Mouse (Mus musculus) kidney, adult 9 months (tissue): ENCODE measurements around the gene Gabrb3.

Experiments
- DNase-seq: peaks from one replicate; pipeline ENCODE4 v3.0.0; 2022

Gene Gabrb3

DNA sequence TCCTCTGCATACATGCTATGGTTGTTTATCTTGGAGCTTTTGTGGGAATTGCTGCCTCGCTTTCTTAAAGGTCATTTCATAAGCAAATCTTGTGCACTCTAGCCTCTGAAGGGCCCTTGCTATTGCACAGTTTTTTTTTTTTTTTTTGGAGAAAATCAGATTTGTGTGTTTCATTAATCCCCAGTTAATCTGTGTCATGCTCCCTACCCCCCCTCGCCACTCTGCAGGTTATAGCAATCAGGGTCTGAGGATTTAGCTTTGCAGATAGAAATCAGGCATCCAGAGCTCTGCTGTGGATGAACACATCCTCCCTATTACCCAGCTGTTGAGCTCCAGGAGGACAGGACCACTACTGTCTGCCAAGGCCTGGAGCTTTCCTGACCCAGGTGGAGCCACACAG lies at the start of gene Gabrb3:
Gene Gabrb3 (plus strand): TSS at position 301 of the 400 bp plus-strand sequence.
- no peak for DNase-seq

GRCm38 (mm10) chr7:57384112-57384511 lies 35.4 kb upstream of the Gabrb3 start:
- DNase-seq: peak; percentile 54

DNA sequence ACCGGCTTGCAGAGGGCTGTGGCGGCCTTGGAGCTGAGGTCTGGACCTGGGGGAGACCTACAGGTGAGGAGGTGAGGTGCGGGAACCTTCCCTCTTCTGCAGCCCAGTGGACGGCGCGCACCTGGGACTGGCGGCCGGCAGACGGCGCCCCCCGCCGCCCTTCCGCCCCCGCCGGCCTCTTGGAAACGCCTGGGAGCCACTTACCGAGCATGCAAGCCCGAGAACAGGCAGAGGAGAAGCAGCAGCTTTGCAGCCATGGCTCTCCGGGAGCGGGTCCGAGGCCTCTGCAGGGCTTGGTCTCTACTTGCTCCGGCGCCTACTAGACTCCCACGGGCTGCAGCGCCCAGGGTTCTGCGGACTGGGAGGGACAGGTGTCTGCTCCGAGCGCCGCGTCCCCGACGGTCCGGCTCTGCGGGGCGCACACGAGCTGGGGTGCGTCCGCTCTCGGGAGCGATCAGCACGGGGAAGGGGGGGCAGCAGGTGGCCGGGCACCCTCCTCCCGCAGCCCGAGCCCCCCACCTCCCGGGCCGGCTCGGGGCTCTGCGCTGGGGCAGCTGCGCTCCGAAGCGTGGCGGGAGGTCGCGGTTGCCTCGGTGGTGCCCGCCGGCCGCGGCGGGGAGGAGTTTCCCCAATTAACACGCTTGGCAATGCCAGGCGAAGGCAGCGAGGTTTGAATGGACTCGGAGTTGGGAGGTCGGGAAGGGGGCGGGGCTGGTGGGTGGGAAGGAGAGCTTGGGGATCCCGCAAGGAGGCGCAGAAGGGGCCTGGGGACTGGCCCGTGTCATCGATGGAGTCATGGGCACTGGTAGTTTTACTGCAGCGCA lies 32.8 kb upstream of the Gabrb3 start, which contains the start of gene Gabrg3:
Gene Gabrg3 (minus strand): TSS at position 672 of the 824 bp plus-strand sequence.
- DNase-seq: peak; percentile 4

DNA sequence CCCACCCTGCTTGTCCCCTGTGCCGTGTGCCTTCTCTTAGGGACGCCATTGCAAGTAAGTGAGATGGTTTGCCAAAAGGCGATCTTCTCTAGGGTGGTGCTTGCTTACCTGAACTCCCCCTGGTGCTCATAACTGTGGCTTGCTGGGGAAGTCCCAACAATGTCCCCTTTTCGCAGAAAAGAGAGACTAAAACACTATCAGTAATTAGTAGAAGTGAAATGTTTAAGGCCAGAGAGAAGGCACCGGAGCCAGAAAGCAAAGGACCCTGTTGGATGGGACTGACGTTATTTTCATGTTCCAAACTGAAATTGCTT lies 32.2 kb upstream of the Gabrb3 start:
- DNase-seq: peak; percentile 2

GRCm38 (mm10) chr7:57390046-57390445 lies 29.4 kb upstream of the Gabrb3 start:
- no peak for DNase-seq

GRCm38 (mm10) chr7:57393551-57393950 lies 25.9 kb upstream of the Gabrb3 start:
- DNase-seq: no peak

DNA sequence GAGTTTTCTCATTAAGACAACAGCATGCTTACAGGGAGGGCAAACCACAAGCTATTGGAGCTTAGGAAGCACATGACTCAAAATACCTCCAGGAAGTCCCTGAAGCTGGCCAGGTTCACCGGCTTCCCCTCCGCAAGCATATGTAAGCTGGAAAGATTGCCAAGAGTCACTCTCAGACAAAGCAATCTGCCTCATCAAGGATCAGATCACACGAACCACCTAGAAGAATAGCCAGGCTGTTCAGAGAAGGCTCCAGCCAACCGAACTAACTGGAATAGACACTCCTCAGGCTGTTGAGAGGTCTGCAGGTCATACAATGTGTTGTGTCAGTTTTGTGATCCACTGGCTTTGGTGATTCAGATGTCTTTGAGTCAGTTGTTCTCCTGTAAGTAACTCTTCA lies 8.3 kb upstream of the Gabrb3 start:
- DNase-seq: no peak

- DNase-seq: no peak
Observed at GRCm38 (mm10) chr7:57412896-57413295, 6.6 kb upstream of the Gabrb3 start.

- DNase-seq: no peak
Observed at GRCm38 (mm10) chr7:57421044-57421443, 1.6 kb downstream of the Gabrb3 start.

DNA sequence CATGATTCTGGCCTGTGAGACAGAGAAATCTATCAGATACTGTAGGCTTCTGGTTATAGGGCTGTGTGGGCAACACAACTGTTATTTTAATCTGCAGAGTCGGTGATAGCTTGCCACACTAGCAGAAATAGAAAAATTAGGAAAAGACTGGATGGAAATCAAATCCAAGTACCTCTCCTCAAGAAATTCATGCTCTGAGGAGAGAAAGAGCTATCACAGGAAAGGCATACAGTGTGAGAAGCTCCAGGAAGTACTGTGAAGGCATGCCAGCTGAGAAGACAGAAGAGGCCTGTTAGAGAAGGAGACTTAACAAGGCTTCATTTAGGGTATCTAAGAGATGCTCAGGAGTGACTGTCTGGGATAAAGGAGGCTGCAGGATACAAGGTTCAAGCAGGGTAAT lies 3.2 kb downstream of the Gabrb3 start:
- DNase-seq: no peak

DNA sequence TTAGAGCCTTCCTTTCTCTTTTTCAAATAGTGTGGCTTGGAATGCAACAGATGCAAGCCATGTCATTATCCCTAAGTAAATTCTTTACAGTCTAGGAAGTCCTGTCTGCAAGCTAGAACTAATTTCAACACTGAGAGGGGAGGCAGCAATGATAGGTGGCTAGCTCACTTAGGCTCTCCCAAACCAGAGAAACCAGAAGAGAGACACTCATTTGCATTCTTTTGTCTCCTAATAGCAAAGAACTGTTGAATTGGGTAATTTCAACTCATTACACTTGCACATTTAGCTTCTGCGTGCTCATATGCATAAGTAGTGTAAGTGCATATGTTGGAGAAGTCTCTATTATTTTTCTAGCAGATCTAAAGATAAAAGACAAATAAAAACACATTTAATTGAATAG lies 28.7 kb downstream of the Gabrb3 start:
- no peak for DNase-seq

DNA sequence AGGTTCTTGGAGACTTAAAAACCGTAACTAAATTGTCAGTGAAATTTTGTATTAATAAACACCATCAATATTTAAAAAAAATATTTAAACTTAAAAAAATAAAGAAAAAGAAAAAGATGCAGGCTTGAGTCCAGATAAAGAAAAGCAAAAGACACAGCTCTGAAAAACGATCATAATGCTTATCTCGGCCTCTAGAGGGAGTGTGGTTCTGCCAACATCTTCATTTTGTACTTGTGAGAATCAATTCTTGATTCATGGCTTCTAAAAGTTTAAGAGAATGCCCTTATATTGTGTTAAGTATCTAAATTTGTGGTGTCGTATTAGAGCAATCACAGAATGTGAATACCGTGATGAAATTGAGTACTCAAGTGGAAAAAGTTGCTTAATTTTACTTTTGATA lies 40.9 kb downstream of the Gabrb3 start:
- no peak for DNase-seq

DNA sequence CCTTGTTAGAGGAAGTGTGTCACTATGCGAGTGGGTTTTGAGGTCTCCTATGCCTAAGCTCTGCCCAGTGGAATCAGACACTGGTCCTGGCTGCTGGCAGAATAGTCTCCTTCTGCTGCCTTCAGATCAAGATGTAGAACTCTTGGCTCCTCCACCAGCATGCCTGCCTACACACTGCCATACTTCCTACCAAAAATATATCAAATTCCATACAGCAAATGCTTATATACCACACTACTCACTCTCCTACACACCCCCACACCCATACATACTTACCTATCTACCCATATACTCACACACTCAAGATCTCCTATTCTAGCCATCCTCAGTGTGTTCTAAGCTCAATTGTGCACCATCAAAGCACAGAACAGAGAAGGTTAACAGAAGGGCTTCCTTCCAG lies 51.8 kb downstream of the Gabrb3 start:
- no peak for DNase-seq

DNA sequence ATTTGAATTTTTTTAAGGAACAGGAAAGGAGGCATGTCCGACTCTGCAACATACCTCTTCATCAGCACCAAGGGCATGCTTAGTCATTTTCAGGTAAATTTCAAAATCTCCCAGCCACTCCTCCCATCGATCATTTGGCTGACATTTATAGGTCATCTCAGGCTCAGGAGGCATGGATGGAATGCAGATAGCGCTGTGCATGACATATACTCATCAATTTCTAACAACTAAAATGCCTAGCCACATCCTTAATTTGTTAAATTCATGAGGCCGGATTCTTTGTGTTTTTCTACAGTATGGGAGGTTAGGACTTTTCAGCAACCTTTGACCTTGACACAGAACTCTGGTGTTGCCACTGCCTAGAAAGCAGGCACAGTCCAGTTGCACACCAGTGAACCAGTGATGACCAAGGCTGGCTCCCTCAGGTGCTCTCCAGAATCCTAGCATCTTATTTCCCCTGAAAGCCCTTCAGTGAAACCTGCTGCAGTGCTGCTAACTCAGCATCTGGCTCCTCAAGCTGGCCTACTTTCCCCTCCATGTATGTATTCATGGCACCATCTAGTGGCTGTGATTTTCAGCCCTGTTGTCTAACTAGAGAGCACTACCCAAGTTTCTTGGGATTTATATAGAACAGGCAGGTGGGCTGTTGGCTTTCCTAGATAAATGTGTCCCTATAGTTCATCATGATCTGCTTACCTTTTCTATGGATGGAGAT lies 54.5 kb downstream of the Gabrb3 start:
- peak; percentile 57 for DNase-seq

- peak; percentile 17 for DNase-seq
Observed at GRCm38 (mm10) chr7:57482896-57483295, 63.4 kb downstream of the Gabrb3 start.

- DNase-seq: no peak
Observed at GRCm38 (mm10) chr7:57486907-57487306, 67.4 kb downstream of the Gabrb3 start.

- DNase-seq: no peak
Observed at GRCm38 (mm10) chr7:57491795-57492194, 72.3 kb downstream of the Gabrb3 start.

DNA sequence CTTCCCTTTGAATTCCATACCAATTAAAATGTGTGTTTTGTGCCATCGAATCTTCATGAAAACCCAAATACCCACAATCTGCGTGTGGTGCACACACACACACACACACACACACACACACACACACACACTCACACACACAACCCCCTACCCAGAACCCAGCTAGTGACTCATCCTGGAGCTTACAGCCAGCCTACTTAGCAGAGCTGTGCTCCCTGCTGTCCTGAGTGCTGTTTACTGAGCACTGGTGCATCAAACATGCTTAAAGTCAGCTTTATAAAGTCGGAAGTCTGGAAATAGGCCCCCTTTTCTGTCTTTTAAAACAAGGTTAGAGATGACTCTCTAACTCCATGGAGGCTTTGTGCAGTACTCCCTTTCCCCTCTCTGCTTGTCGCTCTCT lies 83.3 kb downstream of the Gabrb3 start:
- no peak for DNase-seq

DNA sequence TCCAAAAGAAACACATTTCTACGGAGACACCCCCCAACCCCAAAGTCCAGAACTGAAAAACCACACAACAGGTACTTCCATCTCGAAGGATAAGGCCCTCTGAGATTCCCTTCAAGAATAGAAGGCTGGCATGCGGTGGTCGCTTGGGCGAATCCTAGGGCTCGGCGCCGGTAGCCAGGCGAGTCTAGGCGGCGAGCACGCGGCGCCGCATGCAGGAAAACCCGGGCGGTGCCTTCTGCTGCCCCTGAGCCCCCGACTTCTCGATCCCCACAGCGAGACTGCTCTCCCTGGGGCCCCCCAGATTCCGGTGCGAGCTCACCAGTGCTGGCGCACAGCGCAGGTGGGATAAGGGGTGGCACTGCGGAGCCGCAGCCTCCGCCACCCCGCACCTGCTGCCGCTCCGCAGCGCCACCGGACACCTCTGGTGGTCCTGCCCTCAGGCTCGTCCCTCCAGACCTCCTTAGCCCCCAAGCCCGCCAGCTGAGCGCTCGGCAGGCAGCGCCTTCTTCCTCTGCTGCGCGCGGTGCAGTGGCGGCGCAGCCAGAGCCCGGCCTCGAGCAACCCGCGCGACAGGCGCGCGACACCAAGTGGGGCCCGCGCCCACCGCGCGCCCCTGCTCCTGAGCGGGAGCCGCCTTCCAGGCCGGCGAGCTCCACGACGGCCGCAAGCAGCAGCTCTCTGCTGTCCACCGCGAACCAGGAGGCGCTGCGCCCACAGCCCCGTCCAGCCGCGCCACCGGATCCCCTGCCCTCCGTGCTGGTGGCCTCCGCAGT lies 89.6 kb downstream of the Gabrb3 start:
- no peak for DNase-seq

- peak; percentile 2 for DNase-seq
Observed at GRCm38 (mm10) chr7:57509681-57510141, 90.2 kb downstream of the Gabrb3 start, which contains the start of gene Gabra5. TSS of gene Gabra5 (minus strand) at chr7:57510059.

GRCm38 (mm10) chr7:57512955-57513354 lies 93.5 kb downstream of the Gabrb3 start:
- DNase-seq: peak; percentile 23

DNA sequence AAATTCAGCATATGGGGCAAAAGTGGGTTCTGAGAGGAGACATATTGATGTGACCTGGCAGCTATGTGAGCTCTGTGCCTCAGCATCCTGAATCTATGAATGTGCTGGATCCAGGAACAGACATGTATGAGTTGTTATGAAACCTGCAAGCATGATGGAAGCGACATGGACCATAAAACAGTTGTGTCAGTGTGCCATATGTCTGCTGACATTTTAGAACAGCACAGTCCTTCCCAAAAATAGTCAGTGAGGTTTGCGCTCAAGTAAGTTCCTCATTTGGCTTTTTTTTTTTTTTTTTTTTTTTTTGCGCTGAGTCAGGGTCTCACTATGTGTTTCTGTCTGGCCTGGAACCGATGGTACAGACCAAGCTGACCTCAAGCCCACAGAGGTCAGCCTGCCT lies 110.0 kb downstream of the Gabrb3 start:
- no peak for DNase-seq

- DNase-seq: no peak
Observed at GRCm38 (mm10) chr7:57529954-57530353, 110.5 kb downstream of the Gabrb3 start.
